In genomic region chr7:66405951-66406721, GRCm38 (mm10) we compare ENCODE assay signal across 18 mouse cellular contexts. TPM values are rescaled to one million over a fixed set of nuclear protein-coding genes. Genes with fewer than 3 reads are reported as not detected.
DNase-seq lines count a peak whose midpoint lies in the region; ATAC-seq and TF ChIP-seq lines count a peak whose summit lies in the region.
"Had no signal": no experiment of that assay in that cellular context is flagged by ENCODE, and none has a peak within 500 bp of the region (broad histone marks: within the 10 kb centered on the region; RNA-seq: fewer than 3 reads in every experiment).

No protein-coding gene starts in this region.

- H3K4me1 ChIP-seq in heart, embryonic 11.5 days (ENCODE audit: control insufficient read depth, insufficient read depth, low read length), result peaks cover 15% of the 10 kb centered on the region
- H3K4me1 ChIP-seq in lung, adult 2 months (ENCODE audit: control insufficient read depth, insufficient read depth, low read length), result no peaks in the 10 kb centered on the region
- peaks cover 50% of the 10 kb centered on the region for H3K4me1 ChIP-seq in heart, embryonic 10.5 days

- no peak overlapping the region for H3K4me3 ChIP-seq in heart, embryonic 11.5 days (ENCODE audit: low read depth, low read length)
- H3K4me3 ChIP-seq in lung, adult 2 months (replicated peaks; ENCODE audit: extremely low read depth, low read depth, low read length), result no peak overlapping the region
- H3K4me3 ChIP-seq in heart, embryonic 10.5 days, result no peak overlapping the region
- H3K4me3 ChIP-seq: embryonic facial prominence, embryonic 13.5 days; forebrain, embryonic 12.5 days; hindbrain, embryonic 13.5 days; neural tube, embryonic 12.5 days had no signal

- no peak overlapping the region for H3K27ac ChIP-seq in heart, embryonic 11.5 days (ENCODE audit: low read depth, low read length)
- peak overlapping the region; percentile 13; the same call in 1 of the 2 replicates for H3K27ac ChIP-seq in heart, embryonic 10.5 days
- H3K27ac ChIP-seq: embryonic facial prominence, embryonic 13.5 days; forebrain, embryonic 12.5 days; hindbrain, embryonic 13.5 days; neural tube, embryonic 12.5 days had no signal

- no peaks in the 10 kb centered on the region for H3K9me3 ChIP-seq in heart, embryonic 11.5 days (replicated peaks; ENCODE audit: control insufficient read depth, low read length)
- no peaks in the 10 kb centered on the region for H3K9me3 ChIP-seq in heart, embryonic 10.5 days
- H3K9me3 ChIP-seq: embryonic facial prominence, embryonic 13.5 days; forebrain, embryonic 12.5 days; G1E; hindbrain, embryonic 13.5 days; neural tube, embryonic 12.5 days had no signal

- H3K9ac ChIP-seq in heart, embryonic 11.5 days (ENCODE audit: low read depth, low read length), result no peak overlapping the region
- H3K9ac ChIP-seq: forebrain, embryonic 12.5 days; hindbrain, embryonic 13.5 days; neural tube, embryonic 12.5 days had no signal

- no peak for TF ChIP-seq CTCF in lung, adult 2 months (IDR thresholded peaks at IDR 0.05; ENCODE audit: insufficient read depth, low read length)

- H3K27me3 ChIP-seq in heart, embryonic 11.5 days (ENCODE audit: control insufficient read depth, insufficient read depth, low read length), result 0 out of 2 replicates have a peak, but pooled peaks cover 1% of the 10 kb centered on the region
- peaks cover 11% of the 10 kb centered on the region; the same call in 1 of the 2 replicates for H3K27me3 ChIP-seq in heart, embryonic 10.5 days (ENCODE audit: insufficient read depth, poor library complexity, severe bottlenecking)
- H3K27me3 ChIP-seq: embryonic facial prominence, embryonic 13.5 days; forebrain, embryonic 12.5 days; neural tube, embryonic 12.5 days had no signal

- no peak overlapping the region for H3K4me2 ChIP-seq in heart, embryonic 11.5 days
- H3K4me2 ChIP-seq: embryonic facial prominence, embryonic 13.5 days; forebrain, embryonic 12.5 days; hindbrain, embryonic 13.5 days; neural tube, embryonic 12.5 days had no signal

- H3K36me3 ChIP-seq in heart, embryonic 11.5 days (ENCODE audit: control insufficient read depth, insufficient read depth, low read length), result no peaks in the 10 kb centered on the region
- H3K36me3 ChIP-seq in heart, embryonic 10.5 days, result no peaks in the 10 kb centered on the region
- H3K36me3 ChIP-seq: embryonic facial prominence, embryonic 13.5 days; forebrain, embryonic 12.5 days; G1E; hindbrain, embryonic 13.5 days; neural tube, embryonic 12.5 days had no signal

- DNase-seq in heart, adult 11 months, result peak; percentile 96
- peak; percentile 68 for DNase-seq in lung, postnatal 10 days
- no peak for DNase-seq in lung, adult 2 months
- DNase-seq in heart, embryonic 10.5 days (ENCODE audit: low spot score), result no peak
- peak; percentile 85 for DNase-seq in testis, postnatal 14 days (ENCODE audit: low spot score)
- no peak for DNase-seq in urinary bladder, postnatal 36 days (ENCODE audit: low spot score in 2 of 2)
- DNase-seq: cerebellum, postnatal 36 days; lung, postnatal 36 days had no signal

- no peak for TF ChIP-seq POLR2A in lung, adult 2 months (IDR thresholded peaks at IDR 0.05; ENCODE audit: borderline replicate concordance, extremely low read depth, low read depth, low read length)

- ATAC-seq in heart, embryonic 11.5 days (replicated peaks; ENCODE audit: insufficient number of reproducible peaks, low FRiP score, low TSS enrichment), result no peak
- ATAC-seq: midbrain, embryonic 16.5 days had no signal

- WGBS in heart, embryonic 11.5 days (ENCODE audit: insufficient replicate concordance), result 60% methylated on average over 13 of the region's 13 CpGs
- 59% methylated on average over 13 of the region's 13 CpGs for WGBS in lung, adult 2 months
- WGBS in heart, embryonic 10.5 days, result 51% methylated on average over 13 of the region's 13 CpGs

RNA-seq across cellular contexts. Expression of gene Lrrk1, which starts 18.0 kb away (rescaled TPM):
- 6.3 and 7.8 TPM in 2 replicates for polyA plus RNA-seq in heart, embryonic 11.5 days (2014; fragmentation: Nextera tagmentation; extraction: Ambion mirVana)
- polyA plus RNA-seq in lung, adult 2 months (2012; rRNA removed), result 69.1 and 76.4 TPM in 2 replicates
- 9.9 and 12.3 TPM in 2 replicates for polyA plus RNA-seq in heart, embryonic 10.5 days (2016; fragmentation: Nextera tagmentation; extraction: Ambion mirVana)
- polyA plus RNA-seq: G1E had no signal

RNA-seq across cellular contexts. Expression of gene Aldh1a3, which starts 21.2 kb away (rescaled TPM):
- 0.56 and 0.76 TPM in 2 replicates for polyA plus RNA-seq in heart, embryonic 11.5 days (2014; fragmentation: Nextera tagmentation; extraction: Ambion mirVana)
- polyA plus RNA-seq in lung, adult 2 months (2012; rRNA removed), result 0.41 and 0.53 TPM in 2 replicates
- polyA plus RNA-seq in heart, embryonic 10.5 days (2016; fragmentation: Nextera tagmentation; extraction: Ambion mirVana), result 0.95 and 1.6 TPM in 2 replicates
- polyA plus RNA-seq: G1E had no signal

RNA-seq across cellular contexts. Expression of gene Gm10974, which starts 40.4 kb away (rescaled TPM):
- not detected in 2 replicates for polyA plus RNA-seq in heart, embryonic 11.5 days (2014; fragmentation: Nextera tagmentation; extraction: Ambion mirVana)
- not detected in 2 replicates for polyA plus RNA-seq in lung, adult 2 months (2012; rRNA removed)
- polyA plus RNA-seq in heart, embryonic 10.5 days (2016; fragmentation: Nextera tagmentation; extraction: Ambion mirVana), result not detected in 2 replicates
- polyA plus RNA-seq: C2C12; embryonic facial prominence, embryonic 13.5 days; forebrain, embryonic 12.5 days; G1E; hindbrain, embryonic 13.5 days; liver, adult 2 months; midbrain, embryonic 16.5 days; neural tube, embryonic 12.5 days; thymus, postnatal 0 days had no signal

Comparison
In these comparisons a context has a peak if more than half of its experiments do, and no peak if none do; other contexts are left out.
1. DNase-seq: peak in heart, adult 11 months (single experiment), lung, postnatal 10 days (single experiment) and testis, postnatal 14 days (single experiment); none in lung, adult 2 months (single experiment), heart, embryonic 10.5 days (single experiment) and urinary bladder, postnatal 36 days (0 of 2).